Mouse (Mus musculus) hindbrain, embryonic 15.5 days (tissue): ENCODE data around the gene Gm26620. TPM values are rescaled to one million over a fixed set of nuclear protein-coding genes. Genes with fewer than 3 reads are reported as not detected.

Experiments used
- ATAC-seq: fragments of 200-750 bp; cut with Nextera tagmentation; 2 replicates; pipeline ENCODE4 v1.8.0; 2017; ENCODE audit warnings: low read depth, moderate number of reproducible peaks, moderate TSS enrichment; ENCODE audit not compliant: low FRiP score
- H3K27ac ChIP-seq: fragments of 300-500 bp; sonication (generic); replicated peaks from 2 replicates; pipeline ENCODE4 v1.5.1; 2015; ENCODE audit warnings: mild to moderate bottlenecking, inconsistent platforms
- H3K27me3 ChIP-seq: fragments of 300-500 bp; sonication (generic); 2 replicates; pipeline ENCODE4 v1.6.1; 2015; ENCODE audit warnings: control low read depth, inconsistent platforms
- H3K36me3 ChIP-seq: fragments of 300-500 bp; sonication (generic); 2 replicates; pipeline ENCODE4 v1.6.1; 2015; ENCODE audit warnings: control low read depth, inconsistent platforms
- H3K4me1 ChIP-seq: fragments of 300-500 bp; sonication (generic); replicated peaks from 2 replicates; pipeline ENCODE4 v1.6.1; 2015; ENCODE audit warnings: control low read depth, inconsistent platforms
- H3K4me2 ChIP-seq: fragments of 300-500 bp; sonication (generic); 2 replicates; pipeline ENCODE4 v1.6.1; 2015; ENCODE audit warnings: moderate library complexity, mild to moderate bottlenecking, inconsistent platforms
- H3K4me3 ChIP-seq: fragments of 300-500 bp; sonication (generic); 2 replicates; pipeline ENCODE4 v1.5.1; 2015; ENCODE audit warnings: mild to moderate bottlenecking, inconsistent platforms
- H3K9ac ChIP-seq: fragments of 300-500 bp; sonication (generic); 2 replicates; pipeline ENCODE4 v1.6.1; 2015; ENCODE audit warnings: inconsistent platforms
- H3K9me3 ChIP-seq: fragments of 300-500 bp; sonication (generic); 2 replicates; pipeline ENCODE4 v1.6.1; 2016; ENCODE audit warnings: control low read depth, inconsistent platforms
- WGBS: fragments of 180-500 bp; shearing (Covaris S2); methylation state at CpG from one replicate; pipeline ENCODE4 v1.1.7; 2015; 5-methylcytosine and 5-hydroxymethylcytosine counted together
- polyA plus RNA-seq: library from polyadenylated mRNA; unstranded; fragments of >200 nt; fragmentation: Nextera tagmentation; extraction: Ambion mirVana; gene quantifications from 2 replicates; pipeline ENCODE4 v1.2.1, GENCODE M21; 2015

The Gm26620 gene
- polyA plus RNA-seq, 1 experiment from 2014 or later, result 1.2 TPM

GRCm38 (mm10) chr1:170926941-170927340 is 42.1 kb downstream of the Gm26620 start:
- no peak overlapping the region for H3K4me3 ChIP-seq
- H3K4me1 ChIP-seq, result no peaks in the 10 kb centered on the region
- H3K9me3 ChIP-seq, result no peaks in the 10 kb centered on the region
- no peak for ATAC-seq
- no peak overlapping the region for H3K9ac ChIP-seq
- H3K4me2 ChIP-seq, result no peak overlapping the region
- H3K36me3 ChIP-seq, result no peaks in the 10 kb centered on the region
- H3K27ac ChIP-seq, result no peak overlapping the region
- 72% methylated on average over 6 of the region's 6 CpGs for WGBS
- no peaks in the 10 kb centered on the region for H3K27me3 ChIP-seq

- H3K9ac ChIP-seq, result no peak within 1 kb of the TSS
- no peak for ATAC-seq
- no peak within 1 kb of the TSS for H3K27ac ChIP-seq
- no peak within 1 kb of the TSS for H3K4me2 ChIP-seq
- no peak within 1 kb of the TSS for H3K4me3 ChIP-seq
- no peaks in the 10 kb centered on the region for H3K36me3 ChIP-seq
- WGBS, result 82% methylated on average over 3 of the region's 3 CpGs
- H3K27me3 ChIP-seq, result no peaks in the 10 kb centered on the region
- H3K4me1 ChIP-seq, result no peaks in the 10 kb centered on the region
- no peaks in the 10 kb centered on the region for H3K9me3 ChIP-seq
Measured at GRCm38 (mm10) chr1:170927378-170927777, 42.5 kb downstream of the Gm26620 start, which contains the start of gene Fcrla. Gene Fcrla (minus strand): TSS chr1:170927583.

GRCm38 (mm10) chr1:170928467-170928866 is 43.6 kb downstream of the Gm26620 start:
- Histone ChIP-seq H3K27ac (no peak overlapping the region), H3K9ac (no peak overlapping the region), H3K9me3 (no peaks in the 10 kb centered on the region), H3K4me1 (no peaks in the 10 kb centered on the region), H3K36me3 (no peaks in the 10 kb centered on the region), H3K27me3 (no peaks in the 10 kb centered on the region), H3K4me3 (no peak overlapping the region), H3K4me2 (no peak overlapping the region)
- 78% methylated on average over 2 of the region's 2 CpGs for WGBS
- ATAC-seq, result no peak

- no peak overlapping the region for H3K4me2 ChIP-seq
- no peak overlapping the region for H3K4me3 ChIP-seq
- H3K36me3 ChIP-seq, result no peaks in the 10 kb centered on the region
- no peaks in the 10 kb centered on the region for H3K9me3 ChIP-seq
- H3K27me3 ChIP-seq, result no peaks in the 10 kb centered on the region
- no peak for ATAC-seq
- no peak overlapping the region for H3K27ac ChIP-seq
- 89% methylated on average over 4 of the region's 4 CpGs for WGBS
- no peak overlapping the region for H3K9ac ChIP-seq
- no peaks in the 10 kb centered on the region for H3K4me1 ChIP-seq
Measured at GRCm38 (mm10) chr1:170929245-170929644, 44.4 kb downstream of the Gm26620 start.

GRCm38 (mm10) chr1:170932043-170932442 is 47.2 kb downstream of the Gm26620 start:
- no peak overlapping the region for H3K4me2 ChIP-seq
- H3K9me3 ChIP-seq, result no peaks in the 10 kb centered on the region
- no peak for ATAC-seq
- no peak overlapping the region for H3K27ac ChIP-seq
- no peaks in the 10 kb centered on the region for H3K27me3 ChIP-seq
- no peak overlapping the region for H3K9ac ChIP-seq
- H3K36me3 ChIP-seq, result no peaks in the 10 kb centered on the region
- WGBS, result 93% methylated on average over 3 of the region's 3 CpGs
- H3K4me3 ChIP-seq, result no peak overlapping the region
- H3K4me1 ChIP-seq, result no peaks in the 10 kb centered on the region

GRCm38 (mm10) chr1:170933386-170933920 is 48.6 kb downstream of the Gm26620 start:
- no peaks in the 10 kb centered on the region for H3K9me3 ChIP-seq
- no peak overlapping the region for H3K27ac ChIP-seq
- WGBS, result 75% methylated on average over 6 of the region's 6 CpGs
- H3K27me3 ChIP-seq, result no peaks in the 10 kb centered on the region
- no peaks in the 10 kb centered on the region for H3K36me3 ChIP-seq
- ATAC-seq, result no peak
- H3K4me3 ChIP-seq, result no peak overlapping the region
- H3K4me1 ChIP-seq, result no peaks in the 10 kb centered on the region
- no peak overlapping the region for H3K9ac ChIP-seq
- H3K4me2 ChIP-seq, result no peak overlapping the region

- WGBS, result 89% methylated on average over 1 of the region's 1 CpGs
- H3K36me3 ChIP-seq, result no peaks in the 10 kb centered on the region
- H3K4me1 ChIP-seq, result no peaks in the 10 kb centered on the region
- H3K9me3 ChIP-seq, result no peaks in the 10 kb centered on the region
- no peak overlapping the region for H3K4me2 ChIP-seq
- H3K27me3 ChIP-seq, result no peaks in the 10 kb centered on the region
- H3K27ac ChIP-seq, result no peak overlapping the region
- no peak overlapping the region for H3K9ac ChIP-seq
- H3K4me3 ChIP-seq, result no peak overlapping the region
- no peak for ATAC-seq
Measured at GRCm38 (mm10) chr1:170933940-170934339, 49.1 kb downstream of the Gm26620 start.

GRCm38 (mm10) chr1:170934383-170934782 is 49.5 kb downstream of the Gm26620 start:
- no peak overlapping the region for H3K4me2 ChIP-seq
- WGBS, result 82% methylated on average over 2 of the region's 2 CpGs
- no peak overlapping the region for H3K4me3 ChIP-seq
- H3K36me3 ChIP-seq, result no peaks in the 10 kb centered on the region
- no peak overlapping the region for H3K27ac ChIP-seq
- no peaks in the 10 kb centered on the region for H3K9me3 ChIP-seq
- no peaks in the 10 kb centered on the region for H3K27me3 ChIP-seq
- no peak for ATAC-seq
- no peaks in the 10 kb centered on the region for H3K4me1 ChIP-seq
- no peak overlapping the region for H3K9ac ChIP-seq

Other genes starting within 250 kb of the Gm26620 start
- 4.9 and 5.0 TPM in 2 replicates for gene Olfml2b, start 240.5 kb upstream of the Gm26620 start, polyA plus RNA-seq
- 7.3 and 7.6 TPM in 2 replicates for gene Atf6, start 17.3 kb upstream of the Gm26620 start, polyA plus RNA-seq
- gene Dusp12, start 475 bp downstream of the Gm26620 start, polyA plus RNA-seq, result 38.4 and 46.0 TPM in 2 replicates
- gene Fcrlb, start 27.9 kb downstream of the Gm26620 start, polyA plus RNA-seq, result 0.85 and 1.4 TPM in 2 replicates
- gene Fcrla, start 42.5 kb downstream of the Gm26620 start, polyA plus RNA-seq, result not detected in 2 replicates
- 1.7 and 2.6 TPM in 2 replicates for gene Fcgr2b, start 91.5 kb downstream of the Gm26620 start, polyA plus RNA-seq
- gene Fcgr4, start 133.9 kb downstream of the Gm26620 start, polyA plus RNA-seq, result 0.27 and 1.0 TPM in 2 replicates
- gene Fcgr3, start 179.9 kb downstream of the Gm26620 start, polyA plus RNA-seq, result 9.6 and 12.3 TPM in 2 replicates
- 7.7 and 14.1 TPM in 2 replicates for gene Cfap126, start 228.9 kb downstream of the Gm26620 start, polyA plus RNA-seq